Mouse (Mus musculus) embryo, embryonic 10.5 days (tissue): ENCODE data around the gene Camsap3.

ENCODE experiments used
- DNase-seq: peaks from one replicate; pipeline ENCODE4 v3.0.0-alpha.2; 2015; ENCODE audit warnings: low spot score

The Camsap3 gene

DNA sequence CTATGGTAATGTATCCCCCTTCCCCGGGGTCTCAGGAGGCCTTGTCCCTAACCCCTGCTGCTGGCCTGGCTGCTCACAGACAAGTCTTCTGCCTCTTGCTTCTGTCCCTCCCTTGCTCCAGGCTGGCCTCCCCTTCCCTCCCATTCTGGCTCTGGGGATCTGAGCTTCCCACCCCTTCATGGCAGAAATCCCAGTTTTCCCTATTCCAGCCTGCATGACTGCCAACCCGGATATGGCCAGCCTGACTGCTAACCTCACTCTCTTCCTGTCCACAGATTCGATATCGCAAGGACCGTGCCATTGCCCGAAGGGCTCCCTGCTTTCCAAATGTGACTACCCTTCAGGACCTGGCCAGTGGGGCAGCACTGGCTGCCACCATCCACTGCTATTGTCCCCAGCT is 13.3 kb downstream of the Camsap3 start:
- DNase-seq = no peak

DNA sequence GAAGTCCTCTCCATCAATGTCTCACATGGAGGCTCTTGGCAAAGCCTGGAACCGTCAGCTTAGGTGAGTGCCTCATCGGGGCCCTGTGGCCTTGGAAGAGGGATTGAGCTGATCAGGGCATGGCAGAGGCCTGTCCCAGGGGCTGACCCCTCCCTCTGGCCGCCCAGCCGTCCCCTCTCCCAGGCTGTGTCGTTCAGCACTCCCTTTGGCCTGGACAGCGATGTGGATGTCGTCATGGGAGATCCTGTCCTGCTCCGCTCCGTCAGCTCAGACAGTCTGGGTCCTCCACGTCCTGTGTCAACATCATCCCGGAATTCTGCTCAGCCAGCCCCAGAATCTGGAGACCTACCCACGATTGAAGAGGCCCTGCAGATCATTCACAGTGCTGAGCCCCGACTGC is 16.3 kb downstream of the Camsap3 start:
- no peak for DNase-seq

DNA sequence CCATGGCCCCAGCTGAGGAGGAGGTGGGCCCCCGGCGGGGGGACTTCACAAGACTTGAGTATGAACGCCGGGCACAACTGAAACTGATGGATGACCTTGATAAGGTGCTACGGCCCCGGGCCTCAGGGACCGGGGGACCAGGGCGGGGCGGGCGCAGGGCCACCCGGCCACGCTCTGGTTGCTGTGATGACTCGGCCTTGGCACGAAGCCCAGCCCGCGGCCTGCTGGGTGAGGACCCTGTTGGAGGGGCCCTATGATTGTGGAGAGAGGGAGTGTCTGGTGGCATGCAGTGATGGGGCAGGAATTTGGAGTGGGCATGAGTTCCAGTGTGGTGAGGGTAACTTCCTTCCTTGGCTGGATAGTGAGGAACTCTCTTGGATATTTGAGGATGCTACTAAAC is 19.5 kb downstream of the Camsap3 start:
- DNase-seq = no peak

DNA sequence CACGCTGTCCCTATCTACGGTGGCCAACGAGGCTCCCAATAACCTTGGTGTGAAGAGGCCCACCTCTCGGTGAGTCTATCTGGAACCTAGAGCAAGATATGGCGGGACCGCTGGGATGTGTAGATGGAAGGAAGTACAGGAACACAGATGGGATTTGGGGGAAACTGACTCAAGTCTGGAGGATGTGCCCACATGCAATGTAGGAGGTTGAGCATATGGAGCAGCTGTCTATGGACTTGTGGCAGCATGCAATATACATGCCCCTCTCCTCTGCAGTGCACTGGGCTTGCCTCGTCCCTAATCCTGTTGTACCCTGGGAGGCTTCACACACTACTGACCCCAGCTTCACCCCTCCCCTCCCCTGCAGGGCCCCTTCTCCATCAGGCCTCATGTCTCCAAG is 20.7 kb downstream of the Camsap3 start:
- no peak for DNase-seq

DNA sequence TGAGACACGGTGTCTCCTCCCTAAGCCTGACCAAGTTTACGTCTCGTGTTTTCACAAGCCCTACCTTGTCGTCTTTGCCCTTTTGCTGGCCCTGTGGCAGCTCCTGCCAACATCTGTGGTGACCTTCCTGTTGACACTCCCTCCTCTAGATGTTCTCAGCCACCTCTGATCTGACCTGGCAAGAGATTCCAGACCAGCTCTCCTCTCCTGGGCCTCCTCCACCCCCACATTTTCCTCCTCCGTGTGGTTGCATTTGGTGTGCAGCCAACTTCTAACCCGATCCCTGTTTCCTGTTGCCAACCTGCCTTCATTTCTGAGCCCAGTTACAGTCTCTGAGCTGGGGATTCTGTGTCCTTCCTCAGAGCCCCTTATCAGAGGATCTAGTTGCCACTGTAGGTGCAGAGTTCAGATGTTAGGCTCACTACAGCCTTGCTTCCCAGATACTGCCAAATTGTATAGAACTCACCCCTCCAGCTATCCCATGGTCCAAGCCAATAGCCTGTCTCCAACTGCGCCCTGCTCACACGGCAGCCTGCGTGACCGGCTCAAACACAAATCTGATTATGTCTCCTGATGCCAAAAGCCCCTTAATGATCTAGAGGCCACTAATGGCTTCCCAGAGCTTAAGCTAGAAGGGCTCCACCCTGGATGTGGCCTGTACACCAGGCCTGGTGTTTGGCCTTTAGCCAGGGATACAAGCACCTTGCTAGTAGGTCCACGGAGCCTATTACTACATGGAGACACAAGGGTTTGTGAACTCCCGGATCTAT is 22.1 kb downstream of the Camsap3 start:
- DNase-seq = no peak

DNA sequence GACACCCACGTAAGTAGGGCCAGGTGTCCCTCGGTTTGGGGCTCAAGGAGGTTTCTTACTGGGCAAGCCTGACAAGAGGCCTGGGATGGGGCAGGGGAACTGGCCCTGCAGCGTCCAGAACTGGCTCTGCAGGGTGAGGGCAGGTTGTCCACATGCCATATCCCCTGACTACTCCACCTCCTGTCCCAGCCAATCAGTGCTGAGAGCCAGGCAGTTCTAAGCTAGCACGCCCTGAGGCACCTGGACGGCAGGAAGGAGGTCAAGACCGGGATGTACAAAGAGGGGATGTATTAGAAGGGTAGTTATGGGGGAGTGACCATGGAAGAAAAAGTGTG is 22.7 kb downstream of the Camsap3 start:
- no peak for DNase-seq

DNA sequence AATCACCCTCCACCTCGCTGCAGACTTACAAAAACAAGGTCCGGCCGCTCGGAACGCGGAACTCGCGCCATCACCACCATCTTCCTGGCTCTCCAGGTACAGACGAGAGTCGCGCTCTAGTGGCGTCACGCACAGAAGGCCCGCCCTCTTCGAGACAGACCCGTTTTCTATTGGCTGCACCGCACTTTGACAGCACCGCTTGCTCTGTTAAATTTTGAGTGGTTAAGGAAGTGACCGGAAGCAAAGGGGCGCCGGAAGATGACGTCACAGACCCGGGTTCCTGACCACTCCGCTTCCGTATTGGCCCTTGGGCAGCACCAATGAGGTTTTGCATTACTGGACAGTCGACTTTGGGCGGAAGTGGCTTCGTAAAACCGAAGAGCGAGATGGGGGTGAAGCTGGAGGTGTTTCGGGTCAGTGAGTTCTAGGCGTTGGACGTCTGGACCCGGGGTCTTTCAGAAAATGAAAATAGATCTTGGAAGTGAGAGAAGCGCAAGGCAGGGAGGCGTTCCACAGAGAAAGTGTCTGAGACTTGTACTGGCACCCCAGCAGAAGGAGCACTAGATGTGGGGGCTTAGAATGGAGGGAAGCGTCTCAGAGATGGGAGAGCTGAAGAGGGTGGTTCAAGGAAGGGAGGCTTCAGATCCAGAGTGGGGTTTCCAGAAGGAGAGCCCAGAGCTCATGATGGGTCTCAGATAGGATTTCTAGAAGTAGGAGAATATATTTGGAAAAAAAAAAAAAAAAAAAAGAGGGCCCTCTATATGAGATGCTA is 34.3 kb downstream of the Camsap3 start, which contains the start of the genes Xab2 and Pet100:
TSS of gene Xab2 (minus strand) at position 118 of the 772 bp plus-strand sequence.
TSS of gene Pet100 (plus strand) at position 350 of the 772 bp plus-strand sequence.
- peak; percentile 100 for DNase-seq

DNA sequence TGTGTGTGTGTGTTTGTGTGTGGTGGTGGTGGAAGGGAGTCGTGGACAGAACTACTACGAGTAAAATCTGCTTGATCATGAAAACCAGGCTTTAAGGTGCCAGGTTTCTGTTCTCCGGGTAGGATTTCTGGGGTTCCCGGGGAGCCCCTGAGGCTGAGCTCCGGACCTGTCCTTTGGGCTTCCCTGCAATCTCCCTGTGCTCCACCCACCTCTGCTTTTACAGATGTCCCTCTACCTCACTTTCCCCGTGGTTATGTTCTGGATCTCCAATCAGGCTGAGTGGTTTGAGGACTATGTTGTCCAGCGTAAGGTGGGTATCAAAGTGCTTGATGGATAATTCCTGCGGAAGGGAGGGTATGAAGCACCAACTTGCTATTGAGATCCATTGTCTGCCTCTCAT is 35.0 kb downstream of the Camsap3 start:
- DNase-seq = no peak

DNA sequence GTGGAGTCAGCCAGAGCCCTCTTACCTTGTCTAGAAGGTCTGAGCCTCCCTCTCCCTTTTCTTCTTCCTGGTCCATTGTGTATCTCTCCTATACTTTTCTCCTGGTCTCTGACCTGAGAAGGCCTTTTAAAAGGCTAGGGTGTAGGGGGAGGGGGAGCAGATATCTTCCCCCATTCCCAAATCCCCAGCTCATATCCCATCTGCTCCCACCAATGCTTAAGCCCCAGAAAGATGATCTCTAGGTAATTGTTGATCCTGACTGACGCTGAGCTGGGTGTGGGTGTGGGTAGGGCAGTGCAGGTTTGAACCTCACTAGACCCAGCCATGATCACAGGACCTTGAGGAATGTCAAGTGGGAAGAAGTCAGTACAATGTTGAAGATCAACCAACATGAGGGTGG is 38.4 kb downstream of the Camsap3 start, which contains the start of gene Pcp2:
TSS of gene Pcp2 (minus strand) at position 101 of the 400 bp plus-strand sequence.
- DNase-seq = no peak

DNA sequence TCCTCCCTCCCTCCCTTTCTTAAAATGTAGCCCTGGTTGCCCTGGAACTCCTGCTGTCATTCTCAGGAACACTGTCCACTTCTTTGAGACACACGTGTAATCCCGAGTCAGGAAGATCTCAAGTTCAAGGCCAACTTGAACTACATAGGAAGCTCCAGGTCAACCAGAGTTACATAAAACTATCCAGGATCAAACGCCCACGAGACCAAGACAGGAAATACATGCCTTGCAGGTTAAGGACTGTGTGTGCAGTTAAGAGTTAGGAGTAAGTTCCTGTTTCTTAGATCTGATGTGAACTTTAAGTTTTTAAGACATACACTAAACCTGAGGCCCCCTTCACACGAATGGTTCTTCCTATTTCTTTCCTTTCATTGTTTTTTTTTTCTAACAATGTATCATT is 39.9 kb downstream of the Camsap3 start:
- DNase-seq = no peak

DNA sequence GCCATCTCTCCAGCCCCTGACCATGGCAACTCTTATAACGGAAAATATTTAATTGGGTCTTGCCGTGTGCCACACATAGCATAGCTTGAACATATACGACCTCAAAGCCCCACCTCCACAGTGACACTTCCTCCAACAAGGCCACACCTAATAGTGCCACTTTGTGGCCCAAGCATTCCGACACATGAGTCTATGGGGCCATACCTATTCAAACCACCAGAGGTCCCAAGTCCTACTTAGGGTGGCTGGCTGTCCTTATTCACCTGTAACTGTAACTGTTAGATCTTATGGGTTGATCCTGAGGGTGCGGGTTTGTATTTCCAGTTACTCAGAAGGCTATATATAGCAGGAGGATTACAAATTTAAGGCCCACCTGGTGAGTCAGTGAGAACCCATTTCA is 40.9 kb downstream of the Camsap3 start:
- peak; percentile 45 for DNase-seq

DNA sequence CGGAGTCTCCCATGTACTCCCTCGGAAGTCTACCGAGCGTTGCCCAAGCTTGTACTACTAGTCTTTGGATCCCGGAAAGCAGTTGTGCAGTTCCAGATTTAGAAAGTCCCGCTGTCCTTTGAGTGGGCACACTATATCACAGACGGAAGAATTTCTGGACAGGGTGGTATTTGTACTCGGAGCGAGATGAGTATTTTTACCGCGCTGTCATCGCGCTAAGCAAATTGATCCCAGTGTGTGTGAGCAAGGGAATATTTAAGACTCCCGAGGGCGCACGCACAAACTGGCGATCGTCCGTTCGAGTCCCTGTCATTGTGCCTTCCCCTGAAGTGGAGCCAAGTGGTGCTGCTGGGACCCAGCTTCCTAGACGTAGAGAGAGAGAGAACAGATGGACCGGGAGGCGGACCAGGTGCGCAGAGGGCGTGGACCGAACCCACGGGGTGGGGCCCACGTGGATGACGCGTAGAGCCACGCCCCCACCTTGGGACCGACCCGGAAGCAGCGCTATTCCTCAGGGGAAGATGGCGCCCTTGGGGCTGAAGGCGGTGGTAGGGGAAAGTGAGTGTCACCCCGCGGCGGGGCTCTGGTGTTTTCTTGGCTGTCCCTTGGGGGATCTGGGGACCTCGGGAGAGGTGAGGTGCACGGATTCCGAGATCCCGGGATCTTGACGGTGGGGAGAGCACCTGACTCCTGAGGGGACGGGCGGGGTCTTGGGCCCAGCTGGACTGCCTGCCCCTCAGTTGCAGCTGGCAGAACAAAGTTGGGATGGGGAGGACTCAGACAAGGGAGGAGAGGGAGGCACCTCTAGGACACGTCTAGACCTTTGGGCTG is 43.8 kb downstream of the Camsap3 start, which contains the start of gene Stxbp2:
TSS of gene Stxbp2 (plus strand) at position 309 of the 831 bp plus-strand sequence.
- peak; percentile 69 for DNase-seq

DNA sequence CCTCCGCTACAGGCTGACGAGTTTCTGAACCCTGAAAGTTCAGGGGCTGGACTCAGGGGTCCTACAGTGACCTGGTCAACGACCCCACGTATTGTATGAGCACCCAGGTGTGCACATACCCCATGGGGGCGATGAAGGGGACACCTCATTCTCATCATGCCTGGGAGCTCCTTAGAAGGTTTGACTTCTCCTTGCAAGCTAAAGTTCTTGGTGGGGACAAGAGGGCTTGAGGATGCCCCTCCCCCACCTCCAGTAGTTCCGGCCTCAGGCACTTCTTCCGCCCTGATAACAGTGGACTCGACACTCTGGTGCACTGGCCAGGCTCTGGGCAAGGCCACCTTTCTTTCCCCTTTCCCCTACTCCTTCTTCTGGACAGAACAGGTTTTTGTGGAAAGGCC is 44.4 kb downstream of the Camsap3 start:
- DNase-seq = peak; percentile 28

DNA sequence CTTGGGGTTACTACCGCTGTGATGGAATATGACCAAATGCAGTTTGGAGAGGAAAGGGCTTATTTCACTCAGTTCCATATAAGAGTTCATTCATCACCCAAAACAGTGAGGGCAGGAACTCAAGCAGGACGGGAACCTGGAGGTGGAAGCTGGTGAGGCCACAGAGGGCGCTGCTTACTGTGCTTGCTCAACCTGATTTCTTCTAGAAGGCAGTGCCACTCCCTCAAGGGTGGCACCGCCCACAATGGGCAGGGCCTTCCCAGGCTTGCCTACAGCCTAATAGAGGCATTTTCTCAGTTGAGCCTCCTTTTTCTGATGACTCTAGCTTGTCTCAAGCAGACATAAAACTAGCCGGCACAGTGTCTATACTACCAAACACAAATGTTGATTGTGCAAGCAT is 58.7 kb downstream of the Camsap3 start:
- DNase-seq = peak; percentile 8

DNA sequence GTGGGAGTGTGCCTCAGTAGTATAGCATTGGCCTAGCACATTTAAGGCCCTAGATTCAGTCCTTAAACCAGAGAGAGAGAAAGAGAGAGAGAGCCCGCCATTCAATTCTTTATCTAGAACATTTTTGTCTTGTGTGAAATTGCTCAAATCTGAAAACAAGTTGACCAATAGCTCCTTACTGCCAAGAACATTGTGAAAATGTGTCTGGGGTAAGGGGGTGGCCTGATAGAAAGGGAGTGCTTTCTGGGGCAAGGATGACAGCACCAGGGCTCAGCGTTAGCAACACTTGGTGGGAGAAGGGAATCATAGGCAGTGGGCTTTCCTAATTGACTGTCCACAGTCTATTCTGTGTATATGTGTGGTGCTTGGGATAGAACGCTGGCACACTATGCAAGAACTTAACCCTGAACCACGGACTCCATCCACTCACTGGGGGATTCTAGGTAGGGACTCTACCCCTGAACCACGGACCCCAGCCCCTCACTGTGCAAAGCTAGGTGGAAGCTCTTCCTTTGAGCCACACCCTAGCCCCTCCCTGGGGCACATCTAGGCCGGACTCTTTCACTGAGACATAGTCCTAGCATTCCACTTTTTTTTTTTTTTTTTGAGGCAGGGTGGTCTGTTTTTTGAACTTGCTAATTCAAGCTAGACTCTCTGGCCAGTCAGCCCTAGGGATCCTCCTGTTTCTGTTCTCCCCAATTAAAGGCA is 59.9 kb downstream of the Camsap3 start:
- DNase-seq = no peak

DNA sequence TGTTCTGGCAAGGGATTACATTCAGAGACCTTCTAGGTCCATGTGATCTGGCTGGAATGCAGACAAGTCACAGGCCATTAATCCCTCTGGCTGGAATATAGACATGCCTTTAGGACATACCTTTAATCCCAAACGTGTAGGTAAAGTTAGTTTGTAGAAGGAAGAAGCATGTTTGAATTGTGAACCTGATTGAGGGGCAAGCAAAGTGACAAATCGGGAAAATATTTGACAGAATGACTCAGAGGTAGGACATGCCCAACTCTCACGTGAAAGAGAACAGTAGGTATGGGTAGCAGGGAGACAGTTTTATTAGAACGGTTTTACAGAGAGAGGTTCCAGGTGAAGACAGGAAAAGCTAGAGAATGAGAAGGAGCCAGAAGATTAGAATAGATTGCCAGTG is 60.5 kb downstream of the Camsap3 start:
- DNase-seq = no peak

DNA sequence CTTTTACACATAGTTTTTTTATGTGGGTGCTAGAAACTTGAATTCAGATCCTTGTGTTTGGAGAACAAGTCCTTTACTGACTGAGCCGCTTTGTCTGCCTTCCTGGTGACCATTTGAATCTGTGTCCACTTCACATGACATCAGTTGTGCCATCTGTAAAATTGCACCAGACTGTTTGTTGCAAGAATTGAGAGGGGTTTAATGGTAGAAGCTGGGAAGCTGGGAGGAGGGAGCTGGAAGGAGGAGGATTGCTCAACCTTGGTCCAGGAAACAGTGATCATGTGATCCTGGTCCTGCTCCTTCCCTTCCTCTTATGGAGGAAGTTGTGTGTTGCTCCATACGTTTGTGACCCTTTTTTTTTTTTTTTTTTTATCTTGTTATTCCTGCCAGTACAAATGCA is 61.2 kb downstream of the Camsap3 start:
- no peak for DNase-seq

DNA sequence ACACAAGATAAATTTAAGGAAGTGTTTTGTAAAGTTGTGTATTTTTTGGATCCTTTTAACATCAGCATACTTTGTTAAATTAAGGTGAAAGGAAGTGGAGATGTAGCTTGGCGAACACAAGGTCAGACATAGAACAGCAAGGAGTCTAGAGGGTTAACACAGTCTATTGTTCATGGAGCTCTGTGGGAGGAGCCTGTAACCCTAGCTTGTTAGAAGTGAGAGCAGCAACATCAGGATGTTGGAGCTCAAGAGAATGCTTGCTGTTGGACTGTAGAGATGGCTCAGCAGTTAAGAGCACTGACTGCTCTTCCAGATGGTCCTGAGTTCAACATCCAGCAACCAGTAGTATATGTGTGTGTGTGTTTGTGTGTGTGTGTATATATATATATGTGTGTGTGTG is 61.9 kb downstream of the Camsap3 start:
- DNase-seq = peak; percentile 57

DNA sequence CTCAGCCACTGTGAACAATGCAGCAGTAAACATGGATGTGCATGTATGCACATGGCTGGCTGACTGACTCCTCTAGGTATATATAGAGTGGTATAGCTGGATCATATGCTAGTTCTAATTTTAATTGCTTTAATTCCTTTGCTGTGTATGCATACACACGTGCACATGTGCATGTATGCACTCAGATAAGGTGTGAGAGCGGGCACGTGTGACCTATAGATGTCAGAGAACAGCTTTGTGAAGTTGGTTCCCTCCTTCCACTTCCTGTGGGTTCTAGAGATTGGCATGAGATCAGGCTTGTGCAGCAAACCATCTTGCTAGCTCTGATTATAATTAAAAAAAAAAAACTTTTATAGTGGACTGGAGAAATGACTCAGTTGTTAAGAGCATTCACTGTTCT is 65.8 kb downstream of the Camsap3 start:
- DNase-seq = no peak

DNA sequence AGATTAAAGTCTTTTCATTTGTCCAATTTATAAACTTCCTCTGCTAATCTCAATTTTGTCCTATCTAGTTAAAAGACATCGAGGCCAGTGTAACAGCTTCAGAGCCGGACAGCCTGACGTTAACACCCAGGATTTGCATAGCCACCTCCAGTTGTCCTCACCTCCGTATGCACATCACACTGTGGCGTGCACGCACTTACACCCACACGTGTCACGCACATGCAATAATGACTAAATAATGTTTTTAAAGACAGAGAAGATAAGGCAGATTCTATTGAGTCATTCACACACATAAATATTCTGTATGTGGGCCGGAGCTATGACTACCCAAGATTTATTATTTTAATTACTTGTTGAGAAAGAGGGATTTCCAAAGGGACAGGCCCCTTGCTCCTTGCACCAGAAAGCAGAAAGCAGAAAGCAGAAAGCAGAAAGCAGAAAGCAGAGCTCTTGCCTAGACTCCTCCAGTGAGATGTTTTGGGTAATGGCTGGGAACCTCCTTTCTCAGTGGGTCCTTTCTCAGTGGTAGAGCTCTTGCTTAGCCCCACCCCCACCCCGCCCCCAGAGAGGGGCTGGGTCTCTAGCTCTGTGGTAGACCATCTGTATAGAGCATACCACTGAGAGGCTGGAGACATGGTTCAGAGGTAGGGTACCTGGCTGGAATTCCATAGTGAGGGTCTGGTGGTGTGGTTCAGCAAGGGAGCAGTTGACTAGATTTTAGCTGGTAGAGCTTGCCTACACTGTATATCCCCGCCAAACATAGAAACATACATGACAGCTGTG is 67.8 kb downstream of the Camsap3 start:
- DNase-seq = no peak

DNA sequence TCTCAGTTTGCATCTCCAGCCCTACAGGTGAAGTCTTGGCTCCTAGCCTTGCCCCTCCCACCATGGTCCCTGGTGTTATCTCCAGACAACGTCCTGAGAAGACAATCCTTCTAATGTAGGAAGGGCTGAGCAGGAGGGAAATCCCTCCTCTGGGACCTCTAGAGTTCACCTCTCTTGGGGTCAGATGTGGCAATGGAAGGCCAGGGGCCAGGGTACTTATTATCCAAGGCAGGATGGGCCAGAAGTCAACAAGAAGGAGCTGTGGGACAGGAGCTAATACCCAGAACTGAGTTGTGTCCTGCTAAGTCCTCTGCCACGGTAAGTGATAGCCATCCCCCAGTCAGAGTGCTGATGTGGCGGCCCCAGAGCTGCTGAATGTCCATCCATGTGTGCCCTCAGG is 68.4 kb downstream of the Camsap3 start, which contains the start of gene Retn:
TSS of gene Retn (plus strand) at position 245 of the 400 bp plus-strand sequence.
- no peak for DNase-seq
